Mouse (Mus musculus) ES-E14 (cell line): ENCODE results near the gene Ckm. TPM values are rescaled to one million over a fixed set of nuclear protein-coding genes. Genes with fewer than 3 reads are reported as not detected.

Source experiments
- DNase-seq: peaks from one replicate; pipeline ENCODE4 v3.0.0-alpha.2; 2013; ENCODE audit warnings: low read depth, low spot score
- H3K27ac ChIP-seq: 2 replicates; pipeline ENCODE4 v1.5.1; 2012; ENCODE audit warnings: low read depth, mild to moderate bottlenecking, low read length, moderate library complexity, mixed read lengths; ENCODE audit not compliant: poor library complexity, insufficient read depth, severe bottlenecking
- H3K36me3 ChIP-seq: 2 replicates; pipeline ENCODE4 v1.6.1; 2012; ENCODE audit warnings: mild to moderate bottlenecking, low read length, moderate library complexity, mixed read lengths; ENCODE audit not compliant: control insufficient read depth, poor library complexity, insufficient read depth, severe bottlenecking
- H3K4me1 ChIP-seq, 2 experiments: fragments of 150-350 bp in 1 of 2; sonication (generic) in 1 of 2; 2 replicates each; pipeline ENCODE4 v1.6.1; 2012; ENCODE audit warnings: low read length in 2 of 2, mild to moderate bottlenecking in 1 of 2, mixed read lengths in 1 of 2; ENCODE audit not compliant: control insufficient read depth in 2 of 2, insufficient read depth in 2 of 2, poor library complexity in 1 of 2
- H3K4me3 ChIP-seq, 2 experiments: fragments of 150-350 bp in 1 of 2; sonication (generic) in 1 of 2; 2 replicates each; pipeline ENCODE4 v1.5.1; 2012; ENCODE audit warnings: low read length in 2 of 2, low read depth in 1 of 2, mild to moderate bottlenecking in 1 of 2, mixed read lengths in 1 of 2; ENCODE audit not compliant: insufficient read depth in 1 of 2, poor library complexity in 1 of 2, severe bottlenecking in 1 of 2
- H3K9ac ChIP-seq: 2 replicates; pipeline ENCODE4 v1.6.1; 2012; ENCODE audit warnings: low read depth, mild to moderate bottlenecking, low read length, mixed read lengths; ENCODE audit not compliant: poor library complexity, insufficient read depth, severe bottlenecking
- H3K9me3 ChIP-seq: fragments of 150-350 bp; sonication (generic); 2 replicates; pipeline ENCODE4 v1.6.1; 2012; ENCODE audit warnings: low read depth, mild to moderate bottlenecking, low read length; ENCODE audit not compliant: control insufficient read depth, insufficient read depth
- CHD2 ChIP-seq: IDR thresholded peaks from 2 replicates; pipeline ENCODE4 v1.6.1; 2014; ENCODE audit warnings: mild to moderate bottlenecking, low read depth, low read length, inconsistent platforms
- HCFC1 ChIP-seq: IDR thresholded peaks from 2 replicates; pipeline ENCODE4 v1.6.1; 2012; ENCODE audit warnings: low read length, inconsistent platforms, borderline replicate concordance; ENCODE audit not compliant: insufficient read depth
- MAFK ChIP-seq: IDR thresholded peaks from 2 replicates; pipeline ENCODE4 v1.6.1; 2014; ENCODE audit warnings: mild to moderate bottlenecking, low read depth, low read length, inconsistent platforms; ENCODE audit not compliant: insufficient read depth
- ZC3H11A ChIP-seq: IDR thresholded peaks from 2 replicates; pipeline ENCODE4 v1.6.1; 2012; ENCODE audit warnings: low read depth, mild to moderate bottlenecking, inconsistent platforms, low read length, borderline replicate concordance
- ZNF384 ChIP-seq: IDR thresholded peaks from 2 replicates; pipeline ENCODE4 v1.6.1; 2012; ENCODE audit warnings: low read depth, low read length, inconsistent platforms
- in situ Hi-C, 2 experiments: fragments of 600-800 bp; cut with MboI; formaldehyde crosslinking; loops; one replicate each; pipeline ENCODE4 v1.15.1; 2025; ENCODE audit warnings: low sequenced_read_pairs in 2 of 2, inconsistent platforms in 1 of 2; ENCODE audit not compliant: unreplicated experiment in 2 of 2
- total RNA-seq: library from RNA; depleted of rRNA; stranded (reverse); fragments of 300-350 nt; gene quantifications from 2 replicates; pipeline ENCODE4 v1.2.3, GENCODE M21; 2012

The Ckm gene
- total RNA-seq, 1 experiment, result 0.85 TPM

GRCm38 (mm10) chr7:19381377-19382165, 23.0 kb upstream of the Ckm start, which contains the start of gene Ercc2:
TSS of gene Ercc2 (plus strand) at chr7:19382010.
- peak within 1 kb of the TSS; percentile 90 for H3K9ac ChIP-seq
- H3K9me3 ChIP-seq, result no peaks in the 10 kb centered on the region
- TF ChIP-seq ZNF384 (no peak), MAFK (no peak), CHD2 (0 out of 2 replicates have a peak, but pooled peaks have one; percentile 10), HCFC1 (peak; percentile 84)
- H3K36me3 ChIP-seq, result peaks cover 19% of the 10 kb centered on the region
- no peaks in the 10 kb centered on the region for H3K4me1 ChIP-seq
- peak; percentile 100 for DNase-seq
- in situ Hi-C loops, result no loop called here
- H3K4me3 ChIP-seq, result peak within 1 kb of the TSS; percentile 87 to 91
- no peak within 1 kb of the TSS for H3K27ac ChIP-seq

- no peak for DNase-seq
- H3K27ac ChIP-seq, result no peak overlapping the region
These were observed 22.4 kb upstream of the Ckm start for GRCm38 (mm10) chr7:19382166-19382541.

DNA sequence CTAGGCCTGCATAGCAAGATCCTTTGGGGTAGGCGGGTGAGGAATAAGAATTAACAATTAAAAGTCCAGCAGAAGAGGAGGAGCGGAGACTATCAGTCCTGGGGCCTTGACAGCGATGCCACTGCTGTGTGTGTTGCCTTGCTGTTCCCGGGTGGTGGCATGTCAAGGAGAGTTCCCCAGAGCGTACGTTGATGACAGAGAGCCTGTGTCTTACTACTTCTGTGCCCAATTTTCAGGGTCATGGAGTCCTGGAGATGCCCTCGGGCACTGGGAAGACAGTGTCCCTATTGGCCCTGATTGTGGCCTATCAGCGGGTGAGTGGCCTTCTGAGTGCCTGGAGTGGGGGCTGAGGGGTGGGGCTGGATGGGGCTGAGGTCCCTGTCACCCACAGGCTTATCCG, 20.9 kb upstream of the Ckm start:
- Histone ChIP-seq H3K27ac (no peak overlapping the region), H3K36me3 (peaks cover 37% of the 10 kb centered on the region), H3K9me3 (no peaks in the 10 kb centered on the region), H3K4me1 (peaks cover 0 to 2% of the 10 kb centered on the region in 2 experiments; a peak in 1 of 4 replicates), H3K9ac (no peak overlapping the region), H3K4me3 (no peak overlapping the region)
- DNase-seq, result no peak
- in situ Hi-C loops, result no loop called here
- TF ChIP-seq MAFK (no peak), HCFC1 (no peak), ZC3H11A (no peak), ZNF384 (no peak), CHD2 (no peak)

More at GRCm38 (mm10) chr7:19382166-19382541, 22.4 kb upstream of the Ckm start:
- in situ Hi-C loops, result no loop called here
- peaks cover 25% of the 10 kb centered on the region for H3K36me3 ChIP-seq
- H3K9ac ChIP-seq, result peak overlapping the region; percentile 90
- H3K4me1 ChIP-seq, result peaks cover 0 to 2% of the 10 kb centered on the region in 2 experiments; a peak in 1 of 4 replicates
- H3K9me3 ChIP-seq, result no peaks in the 10 kb centered on the region
- peak overlapping the region; percentile 87 to 91 for H3K4me3 ChIP-seq
- no peak for TF ChIP-seq HCFC1
- TF ChIP-seq ZNF384, result no peak
- no peak for TF ChIP-seq CHD2
- no peak for TF ChIP-seq ZC3H11A
- no peak for TF ChIP-seq MAFK

DNA sequence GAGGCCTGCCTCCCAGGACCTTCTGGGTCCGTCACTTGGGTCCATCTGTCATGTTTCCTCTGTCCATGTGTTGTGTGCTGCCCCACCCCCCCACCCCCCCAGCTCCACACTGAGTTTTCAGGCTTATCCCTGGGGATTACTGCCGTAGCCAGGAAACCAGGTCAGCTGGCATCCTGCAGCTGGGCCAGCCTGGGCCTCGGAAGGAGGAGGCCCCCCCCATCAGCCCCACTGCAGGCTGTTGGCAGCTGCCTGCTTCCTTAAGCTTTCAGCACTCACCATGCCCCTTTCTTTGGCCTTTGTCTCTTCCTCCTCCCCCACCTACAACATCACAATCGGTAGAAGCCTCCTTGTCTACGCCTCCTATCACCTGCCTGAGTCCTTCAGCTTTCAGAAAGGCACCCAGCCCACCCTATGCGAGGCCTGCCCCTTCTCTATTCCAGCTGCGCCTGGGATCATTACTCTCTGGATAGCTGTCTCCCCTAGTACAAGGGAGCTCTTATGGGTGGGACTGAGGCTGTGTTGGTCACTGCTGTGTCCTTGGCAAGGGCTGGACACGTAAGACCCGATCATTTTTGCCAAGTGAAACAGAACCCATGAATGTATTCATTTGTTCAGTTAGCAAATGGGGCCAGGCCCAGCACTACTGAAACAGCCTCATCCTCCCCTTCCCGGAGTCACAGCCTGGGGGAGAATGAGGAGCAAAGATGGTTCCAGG, 15.7 kb upstream of the Ckm start:
- peaks cover 74% of the 10 kb centered on the region for H3K36me3 ChIP-seq
- H3K9me3 ChIP-seq, result no peaks in the 10 kb centered on the region
- H3K4me1 ChIP-seq, result peaks cover 0 to 2% of the 10 kb centered on the region in 2 experiments; a peak in 1 of 4 replicates
- H3K27ac ChIP-seq, result no peak overlapping the region
- no peak overlapping the region for H3K9ac ChIP-seq
- no peak for DNase-seq
- no peak overlapping the region for H3K4me3 ChIP-seq
- TF ChIP-seq HCFC1, result no peak
- no peak for TF ChIP-seq ZC3H11A
- no peak for TF ChIP-seq ZNF384
- no peak for TF ChIP-seq MAFK
- no peak for TF ChIP-seq CHD2
- in situ Hi-C loops, result no loop called here
